Mouse (Mus musculus) megakaryocyte progenitor cell, adult 5-6 weeks (primary cell): ENCODE measurements around the gene Olfr1214. TPM values are rescaled to one million over a fixed set of nuclear protein-coding genes. Genes with fewer than 3 reads are reported as not detected.
"Not testable (repeated sequence)": the region's sequence is repeated elsewhere in the genome, so short reads cannot be mapped to it uniquely, and the experiment has no call there.

ENCODE experiments used
- ATAC-seq: replicated peaks from 2 replicates; pipeline ENCODE4 v1.8.0; 2016; ENCODE audit warnings: mild to moderate bottlenecking, moderate TSS enrichment, inconsistent platforms; ENCODE audit not compliant: poor library complexity
- total RNA-seq, 2 experiments: library from RNA; stranded (forward) in 1 of 2; stranded (reverse) in 1 of 2; fragments of 157-497, 149-512 nt in 1 of 2; fragments of 200-1000 nt in 1 of 2; gene quantifications; 2 replicates each; pipeline versions ENCODE4 v1.2.3 to v1.2.4; 2015 to 2017

The Olfr1214 gene
- total RNA-seq (2015) (not detected in 2 replicates), total RNA-seq (2017) (not detected in 2 replicates)

- no peak for ATAC-seq
Measured at GRCm38 (mm10) chr2:88992553-88992952, at the start of gene Olfr1214. Gene Olfr1214 (minus strand): TSS chr2:88992653.

- ATAC-seq: no peak
Measured at GRCm38 (mm10) chr2:89031965-89032364, 39.5 kb upstream of the Olfr1214 start, which contains the start of gene Olfr1217. Gene Olfr1217 (minus strand): TSS chr2:89032065.

- not testable (repeated sequence) for ATAC-seq
Measured at GRCm38 (mm10) chr2:89021436-89021835, 29.0 kb upstream of the Olfr1214 start.

- ATAC-seq: no peak
Measured at GRCm38 (mm10) chr2:89018240-89018639, 25.8 kb upstream of the Olfr1214 start, which contains the start of gene Olfr1216. Gene Olfr1216 (minus strand): TSS chr2:89018340.

- no peak for ATAC-seq
Measured at GRCm38 (mm10) chr2:89006873-89007272, 14.4 kb upstream of the Olfr1214 start, which contains the start of gene Olfr1215. Gene Olfr1215 (minus strand): TSS chr2:89006973.

- ATAC-seq: no peak
Measured at GRCm38 (mm10) chr2:88980181-88980580, 12.3 kb downstream of the Olfr1214 start, which contains the start of gene Gm13762. Gene Gm13762 (minus strand): TSS chr2:88980281.

GRCm38 (mm10) chr2:88953669-88954068 lies 38.8 kb downstream of the Olfr1214 start, which contains the start of gene Olfr1212:
Gene Olfr1212 (plus strand): TSS chr2:88953969.
- no peak for ATAC-seq

- ATAC-seq: no peak
Measured at GRCm38 (mm10) chr2:88938011-88938410, 54.4 kb downstream of the Olfr1214 start, which contains the start of gene Olfr1211. Gene Olfr1211 (minus strand): TSS chr2:88938111.

Other genes with a start within 250 kb of the Olfr1214 start
- gene Olfr1198, start 241.3 kb downstream of the Olfr1214 start, total RNA-seq (2015): not detected in 2 replicates
- not detected in 2 replicates for gene Olfr1198, start 241.3 kb downstream of the Olfr1214 start, total RNA-seq (2017)
- not detected in 2 replicates for gene Olfr1199, start 232.2 kb downstream of the Olfr1214 start, total RNA-seq (2015)
- gene Olfr1199, start 232.2 kb downstream of the Olfr1214 start, total RNA-seq (2017): not detected in 2 replicates
- not detected in 2 replicates for gene Olfr1200, start 222.2 kb downstream of the Olfr1214 start, total RNA-seq (2015)
- gene Olfr1200, start 222.2 kb downstream of the Olfr1214 start, total RNA-seq (2017): not detected in 2 replicates
- not detected in 2 replicates for gene Olfr1201, start 199.6 kb downstream of the Olfr1214 start, total RNA-seq (2015)
- gene Olfr1201, start 199.6 kb downstream of the Olfr1214 start, total RNA-seq (2017): not detected in 2 replicates
- not detected in 2 replicates for gene Olfr1202, start 178.2 kb downstream of the Olfr1214 start, total RNA-seq (2015)
- not detected in 2 replicates for gene Olfr1202, start 178.2 kb downstream of the Olfr1214 start, total RNA-seq (2017)
- not detected in 2 replicates for gene Olfr1205, start 162.9 kb downstream of the Olfr1214 start, total RNA-seq (2015)
- not detected in 2 replicates for gene Olfr1205, start 162.9 kb downstream of the Olfr1214 start, total RNA-seq (2017)
- not detected in 2 replicates for gene Olfr1204, start 143.4 kb downstream of the Olfr1214 start, total RNA-seq (2015)
- gene Olfr1204, start 143.4 kb downstream of the Olfr1214 start, total RNA-seq (2017): not detected in 2 replicates
- not detected in 2 replicates for gene Olfr1206, start 129.4 kb downstream of the Olfr1214 start, total RNA-seq (2015)
- gene Olfr1206, start 129.4 kb downstream of the Olfr1214 start, total RNA-seq (2017): not detected in 2 replicates
- gene Olfr1208, start 90.3 kb downstream of the Olfr1214 start, total RNA-seq (2015): not detected in 2 replicates
- gene Olfr1208, start 90.3 kb downstream of the Olfr1214 start, total RNA-seq (2017): not detected in 2 replicates
- gene Olfr1209, start 77.5 kb downstream of the Olfr1214 start, total RNA-seq (2015): not detected in 2 replicates
- not detected in 2 replicates for gene Olfr1209, start 77.5 kb downstream of the Olfr1214 start, total RNA-seq (2017)
- gene Olfr1211, start 54.5 kb downstream of the Olfr1214 start, total RNA-seq (2015): not detected in 2 replicates
- gene Olfr1211, start 54.5 kb downstream of the Olfr1214 start, total RNA-seq (2017): not detected in 2 replicates
- not detected in 2 replicates for gene Olfr1212, start 38.7 kb downstream of the Olfr1214 start, total RNA-seq (2015)
- gene Olfr1212, start 38.7 kb downstream of the Olfr1214 start, total RNA-seq (2017): not detected in 2 replicates
- gene Gm13762, start 12.4 kb downstream of the Olfr1214 start, total RNA-seq (2015): not detected in 2 replicates
- gene Gm13762, start 12.4 kb downstream of the Olfr1214 start, total RNA-seq (2017): not detected in 2 replicates
- not detected in 2 replicates for gene Olfr1215, start 14.3 kb upstream of the Olfr1214 start, total RNA-seq (2015)
- not detected in 2 replicates for gene Olfr1215, start 14.3 kb upstream of the Olfr1214 start, total RNA-seq (2017)
- gene Olfr1216, start 25.7 kb upstream of the Olfr1214 start, total RNA-seq (2015): not detected in 2 replicates
- not detected in 2 replicates for gene Olfr1216, start 25.7 kb upstream of the Olfr1214 start, total RNA-seq (2017)
- gene Olfr1217, start 39.4 kb upstream of the Olfr1214 start, total RNA-seq (2015): not detected in 2 replicates
- not detected in 2 replicates for gene Olfr1217, start 39.4 kb upstream of the Olfr1214 start, total RNA-seq (2017)
- gene Olfr1218, start 68.5 kb upstream of the Olfr1214 start, total RNA-seq (2015): not detected in 2 replicates
- gene Olfr1218, start 68.5 kb upstream of the Olfr1214 start, total RNA-seq (2017): not detected in 2 replicates
- gene Olfr1219, start 90.9 kb upstream of the Olfr1214 start, total RNA-seq (2015): not detected in 2 replicates
- gene Olfr1219, start 90.9 kb upstream of the Olfr1214 start, total RNA-seq (2017): not detected in 2 replicates
- not detected in 2 replicates for gene Olfr1220, start 114.2 kb upstream of the Olfr1214 start, total RNA-seq (2015)
- gene Olfr1220, start 114.2 kb upstream of the Olfr1214 start, total RNA-seq (2017): not detected in 2 replicates
- not detected in 2 replicates for gene Olfr1221, start 124.6 kb upstream of the Olfr1214 start, total RNA-seq (2015)
- gene Olfr1221, start 124.6 kb upstream of the Olfr1214 start, total RNA-seq (2017): not detected in 2 replicates
- gene Olfr1222, start 140.4 kb upstream of the Olfr1214 start, total RNA-seq (2015): not detected in 2 replicates
- not detected in 2 replicates for gene Olfr1222, start 140.4 kb upstream of the Olfr1214 start, total RNA-seq (2017)
- gene Olfr1223, start 158.9 kb upstream of the Olfr1214 start, total RNA-seq (2015): not detected in 2 replicates
- gene Olfr1223, start 158.9 kb upstream of the Olfr1214 start, total RNA-seq (2017): not detected in 2 replicates
- not detected in 2 replicates for gene Olfr1224-ps1, start 171.4 kb upstream of the Olfr1214 start, total RNA-seq (2015)
- gene Olfr1224-ps1, start 171.4 kb upstream of the Olfr1214 start, total RNA-seq (2017): not detected in 2 replicates
- not detected in 2 replicates for gene Olfr1225, start 182.0 kb upstream of the Olfr1214 start, total RNA-seq (2015)
- not detected in 2 replicates for gene Olfr1225, start 182.0 kb upstream of the Olfr1214 start, total RNA-seq (2017)
- not detected in 2 replicates for gene Olfr1226, start 207.4 kb upstream of the Olfr1214 start, total RNA-seq (2015)
- not detected in 2 replicates for gene Olfr1226, start 207.4 kb upstream of the Olfr1214 start, total RNA-seq (2017)